Mouse (Mus musculus): ENCODE data around the gene Lrit3.

DNA sequence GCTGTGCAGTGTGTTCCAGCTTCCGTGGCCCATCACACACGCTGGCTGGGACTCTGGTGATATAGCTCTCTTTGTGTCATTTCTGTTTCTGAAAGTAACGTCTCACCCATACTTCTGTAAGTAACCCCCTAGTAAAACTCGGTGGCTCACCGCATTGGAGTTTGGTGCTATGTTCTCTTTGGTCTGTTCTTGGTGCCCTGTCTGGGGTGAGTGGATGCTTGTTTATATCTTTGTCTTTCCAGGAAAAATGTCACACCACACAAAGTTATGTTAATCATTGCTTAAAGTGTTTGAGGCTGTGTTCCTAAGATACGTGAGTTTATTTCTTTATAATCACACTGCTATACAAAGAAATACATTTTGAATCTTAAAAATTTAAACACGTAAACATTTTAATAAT lies 43.0 kb upstream of the Lrit3 start:
- TF ChIP-seq POLR2A (IDR thresholded peaks at IDR 0.05; ENCODE audit: low read depth, low read length) (no peak), CTCF (conservative IDR thresholded peaks at IDR 0.05; ENCODE audit: insufficient read depth, insufficient read length, low read depth, low read length) (no peak)
